Mouse (Mus musculus): ENCODE measurements around the gene Hmga2.
"Not testable (repeated sequence)": the region's sequence is repeated elsewhere in the genome, so short reads cannot be mapped to it uniquely, and the experiment has no call there.

Hmga2 gene

DNA sequence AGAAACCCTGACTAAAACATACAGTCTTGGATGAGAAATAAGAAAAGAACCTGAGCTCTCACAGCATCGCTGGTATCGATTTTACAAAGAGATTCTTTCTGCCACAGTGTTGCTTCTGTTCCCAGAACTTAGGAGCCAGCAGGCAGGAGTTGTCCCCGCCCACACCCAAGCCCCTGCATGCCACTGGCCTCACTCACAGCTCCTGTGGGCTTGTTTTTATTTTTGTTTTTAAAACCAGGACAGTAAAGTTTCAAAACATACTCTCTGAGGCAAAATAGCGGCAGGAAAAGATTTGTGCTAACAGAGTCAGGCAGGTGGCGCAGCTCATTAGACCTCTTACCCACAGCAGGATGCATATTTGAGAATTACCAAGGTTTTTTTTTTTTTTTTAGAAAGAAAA is 137.4 kb downstream of the Hmga2 start:
- no peak for DNase-seq

DNA sequence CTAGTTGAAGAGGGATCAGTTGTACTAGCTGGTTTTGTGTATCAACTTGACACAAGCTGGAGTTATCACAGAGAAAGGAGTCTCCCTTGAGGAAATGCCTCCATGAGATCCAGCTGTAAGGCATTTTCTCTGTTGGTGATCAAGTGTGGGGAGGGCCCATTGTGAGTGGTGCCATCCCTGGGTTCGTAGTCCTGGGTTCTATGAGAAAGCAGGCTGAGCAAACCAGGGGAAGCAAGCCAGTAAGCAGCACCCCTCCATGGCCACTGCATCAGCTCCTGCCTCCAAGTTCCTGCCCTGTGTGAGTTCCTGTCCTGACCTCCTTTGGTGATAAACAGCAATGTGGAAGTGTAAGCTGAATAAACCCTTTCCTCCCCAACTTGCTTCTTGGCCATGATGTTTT is 137.8 kb downstream of the Hmga2 start:
- DNase-seq, result not testable (repeated sequence)

DNA sequence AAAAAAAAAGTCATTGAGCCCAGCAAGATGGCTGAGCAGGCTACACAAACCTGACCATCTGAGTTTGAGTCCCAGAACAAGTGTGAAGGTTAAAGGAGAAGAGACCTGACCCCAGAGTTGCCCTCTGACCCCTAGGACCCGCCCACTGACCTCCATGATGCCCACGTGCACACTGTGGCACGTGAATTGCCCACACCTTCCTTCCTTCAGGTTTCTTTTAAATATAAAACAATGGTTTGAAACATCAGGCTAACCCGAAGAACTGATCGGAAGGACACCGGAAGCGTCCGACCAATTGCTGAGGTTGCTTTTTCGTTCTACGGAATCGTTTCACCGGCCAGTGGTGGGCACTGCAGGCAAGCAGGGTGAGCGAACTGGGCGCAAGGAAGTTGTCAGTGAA is 148.3 kb downstream of the Hmga2 start:
- DNase-seq, result no peak

DNA sequence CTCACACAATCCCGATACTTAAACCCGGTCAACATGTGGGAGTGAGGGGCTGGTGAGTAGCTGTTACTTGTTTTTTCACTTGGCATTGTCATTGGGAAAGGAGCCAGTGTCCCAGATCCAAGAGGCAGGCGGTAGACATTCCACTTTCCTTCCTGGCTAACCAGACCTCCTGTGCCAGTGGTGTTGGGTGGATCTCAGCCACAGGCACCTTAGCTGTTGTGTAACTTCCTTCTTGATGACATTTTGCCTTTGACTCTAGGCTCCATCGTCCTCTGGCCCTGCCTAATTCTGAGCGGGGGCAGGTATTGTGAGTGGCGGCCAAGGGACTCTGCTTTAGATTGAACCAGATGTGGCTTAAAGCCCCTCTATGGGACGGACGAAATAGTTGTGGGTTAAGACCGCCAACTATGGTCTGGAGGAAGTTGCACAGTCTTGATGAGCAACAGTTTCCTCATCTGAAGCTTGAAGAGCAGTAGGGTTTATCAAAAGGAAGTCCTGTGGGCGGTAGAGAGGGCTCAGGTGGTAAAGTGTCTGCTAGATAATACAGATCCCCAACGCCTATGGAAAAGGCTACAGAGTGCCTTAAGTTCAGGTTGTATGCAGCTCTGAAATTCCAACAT is 152.6 kb downstream of the Hmga2 start:
- DNase-seq, result peak; percentile 5

DNA sequence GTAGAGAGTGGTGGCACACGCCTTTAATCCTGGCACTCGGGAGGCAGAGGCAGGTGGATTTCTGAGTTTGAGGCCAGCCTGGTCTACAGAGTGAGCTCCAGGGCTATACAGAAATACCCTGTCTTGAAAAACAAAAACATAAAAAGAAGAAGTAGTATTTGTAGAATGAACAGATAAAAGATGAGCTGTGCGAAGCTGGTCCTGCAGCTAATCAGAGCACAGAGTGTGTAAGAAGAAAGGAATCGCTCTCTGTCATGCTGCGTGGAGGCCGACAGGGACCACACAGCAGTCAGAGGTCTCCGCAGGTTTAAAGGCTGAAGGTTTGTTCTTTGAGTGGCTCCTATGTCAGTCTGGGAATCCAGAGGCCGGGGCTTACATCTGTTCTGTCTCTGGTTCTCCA is 153.5 kb downstream of the Hmga2 start:
- DNase-seq, result no peak

DNA sequence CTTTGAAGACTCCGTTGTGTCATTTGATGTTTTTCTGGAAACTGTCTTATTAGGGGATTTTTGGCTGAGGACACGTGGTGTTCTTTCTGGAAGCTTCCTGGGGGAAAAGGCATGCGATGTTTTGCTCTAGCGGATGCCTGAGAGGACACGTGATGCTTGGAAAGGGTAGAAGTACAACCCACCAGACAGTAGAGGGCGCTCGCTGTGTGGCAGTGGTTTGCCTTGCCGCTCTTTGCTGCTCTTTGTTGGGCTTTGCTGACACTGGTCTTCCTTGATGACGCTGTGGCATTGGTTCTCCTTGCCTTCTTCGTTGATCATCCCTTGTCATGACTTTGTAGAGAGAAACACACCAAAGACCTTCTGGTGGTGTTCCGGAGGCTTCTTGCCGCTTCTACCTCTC is 156.7 kb downstream of the Hmga2 start:
- no peak for DNase-seq
